Mouse (Mus musculus) neural tube, embryonic 15.5 days (tissue): ENCODE measurements around the gene Invs. TPM values are rescaled to one million over a fixed set of nuclear protein-coding genes. Genes with fewer than 3 reads are reported as not detected.
"Not testable (repeated sequence)": the region's sequence is repeated elsewhere in the genome, so short reads cannot be mapped to it uniquely, and the experiment has no call there.

ENCODE experiments used
- ATAC-seq: fragments of 200-750 bp; cut with Nextera tagmentation; 2 replicates; pipeline ENCODE4 v1.8.0; 2017; ENCODE audit warnings: mild to moderate bottlenecking, moderate TSS enrichment, moderate library complexity; ENCODE audit not compliant: low FRiP score
- H3K27ac ChIP-seq: fragments of 300-500 bp; sonication (generic); replicated peaks from 2 replicates; pipeline ENCODE4 v1.5.1; 2015; ENCODE audit warnings: mild to moderate bottlenecking, inconsistent platforms
- H3K27me3 ChIP-seq: fragments of 300-500 bp; sonication (generic); replicated peaks from 2 replicates; pipeline ENCODE4 v1.6.1; 2015; ENCODE audit warnings: inconsistent platforms
- H3K36me3 ChIP-seq: fragments of 300-500 bp; sonication (generic); 2 replicates; pipeline ENCODE4 v1.6.1; 2015; ENCODE audit warnings: inconsistent platforms
- H3K4me1 ChIP-seq: fragments of 300-500 bp; sonication (generic); 2 replicates; pipeline ENCODE4 v1.6.1; 2015; ENCODE audit warnings: inconsistent platforms
- H3K4me2 ChIP-seq: fragments of 300-500 bp; sonication (generic); 2 replicates; pipeline ENCODE4 v1.6.1; 2015; ENCODE audit warnings: inconsistent platforms, mild to moderate bottlenecking, moderate library complexity
- H3K4me3 ChIP-seq: fragments of 300-500 bp; sonication (generic); replicated peaks from 2 replicates; pipeline ENCODE4 v1.5.1; 2015; ENCODE audit warnings: mild to moderate bottlenecking, inconsistent platforms
- H3K9ac ChIP-seq: fragments of 300-500 bp; sonication (generic); replicated peaks from 2 replicates; pipeline ENCODE4 v1.6.1; 2015; ENCODE audit warnings: mild to moderate bottlenecking, inconsistent platforms
- H3K9me3 ChIP-seq: fragments of 300-500 bp; sonication (generic); replicated peaks from 2 replicates; pipeline ENCODE4 v1.6.1; 2016; ENCODE audit warnings: inconsistent platforms
- WGBS: fragments of 180-500 bp; shearing (Covaris S2); methylation state at CpG from one replicate; pipeline ENCODE4 v1.1.7; 2015; ENCODE audit warnings: mixed read lengths; 5-methylcytosine and 5-hydroxymethylcytosine counted together
- polyA plus RNA-seq: library from polyadenylated mRNA; unstranded; fragments of >200 nt; fragmentation: Nextera tagmentation; extraction: Ambion mirVana; gene quantifications from 2 replicates; pipeline ENCODE4 v1.2.1, GENCODE M21; 2015

Invs gene
- polyA plus RNA-seq, 1 experiment from 2014 or later: 7.0 TPM

DNA sequence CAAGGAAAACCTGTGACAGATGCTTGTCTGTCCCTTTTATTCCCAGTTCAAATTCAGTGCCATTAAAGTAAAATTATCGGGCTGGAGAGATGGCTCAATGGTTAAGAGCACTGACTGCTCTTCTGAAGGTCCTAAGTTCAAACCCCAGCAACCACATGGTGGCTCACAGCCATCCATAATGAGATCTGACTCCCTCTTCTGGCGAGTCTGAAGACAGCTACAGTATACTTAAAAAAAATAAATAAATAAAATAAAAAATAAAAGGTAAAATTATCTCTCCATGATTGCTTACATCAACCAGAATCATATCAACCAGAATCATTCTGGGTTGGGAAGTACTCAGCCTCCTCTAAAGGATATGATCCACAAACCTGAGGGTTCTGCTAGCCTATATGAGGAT lies 48.5 kb downstream of the Invs start:
- no peaks in the 10 kb centered on the region for H3K27me3 ChIP-seq
- H3K4me2 ChIP-seq: no peak overlapping the region
- no peak for ATAC-seq
- H3K4me3 ChIP-seq: no peak overlapping the region
- no peaks in the 10 kb centered on the region for H3K36me3 ChIP-seq
- H3K4me1 ChIP-seq: no peaks in the 10 kb centered on the region
- no peak overlapping the region for H3K27ac ChIP-seq
- no peaks in the 10 kb centered on the region for H3K9me3 ChIP-seq
- no peak overlapping the region for H3K9ac ChIP-seq
- 71% methylated on average over 2 of the region's 2 CpGs for WGBS

DNA sequence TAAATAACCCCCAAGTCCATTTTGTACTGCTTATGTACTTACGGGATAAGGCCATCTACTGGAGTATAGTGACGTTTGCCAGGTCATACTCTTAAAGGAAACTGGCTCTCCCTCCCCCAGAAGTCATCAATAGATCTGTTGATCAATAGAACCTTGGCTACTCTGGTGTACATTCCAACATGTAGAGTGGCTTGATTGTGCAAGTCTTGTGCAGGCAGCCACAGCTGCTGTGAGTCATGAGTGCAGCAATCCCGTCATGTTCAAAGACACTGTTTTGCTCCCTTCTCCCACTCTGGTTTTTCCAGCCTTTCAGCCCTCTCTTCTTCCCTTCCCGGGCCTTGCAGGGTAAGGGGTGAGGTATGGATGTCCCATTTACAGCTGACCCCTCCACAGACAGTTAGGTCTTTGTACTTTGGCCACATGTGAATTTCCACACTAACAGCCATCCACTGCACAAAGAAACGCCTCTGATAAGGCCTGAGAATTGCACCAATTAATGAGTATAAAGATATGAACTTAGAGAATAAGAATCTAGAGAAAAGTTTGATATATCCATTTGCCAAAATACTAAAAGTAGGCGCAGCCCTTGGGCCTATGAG lies 53.0 kb downstream of the Invs start:
- Histone ChIP-seq H3K27me3 (no peaks in the 10 kb centered on the region), H3K36me3 (no peaks in the 10 kb centered on the region), H3K4me2 (no peak overlapping the region), H3K4me3 (no peak overlapping the region), H3K27ac (no peak overlapping the region), H3K4me1 (0 out of 2 replicates have a peak, but pooled peaks cover 3% of the 10 kb centered on the region), H3K9ac (no peak overlapping the region), H3K9me3 (no peaks in the 10 kb centered on the region)
- no peak for ATAC-seq
- WGBS: 81% methylated on average over 6 of the region's 6 CpGs

DNA sequence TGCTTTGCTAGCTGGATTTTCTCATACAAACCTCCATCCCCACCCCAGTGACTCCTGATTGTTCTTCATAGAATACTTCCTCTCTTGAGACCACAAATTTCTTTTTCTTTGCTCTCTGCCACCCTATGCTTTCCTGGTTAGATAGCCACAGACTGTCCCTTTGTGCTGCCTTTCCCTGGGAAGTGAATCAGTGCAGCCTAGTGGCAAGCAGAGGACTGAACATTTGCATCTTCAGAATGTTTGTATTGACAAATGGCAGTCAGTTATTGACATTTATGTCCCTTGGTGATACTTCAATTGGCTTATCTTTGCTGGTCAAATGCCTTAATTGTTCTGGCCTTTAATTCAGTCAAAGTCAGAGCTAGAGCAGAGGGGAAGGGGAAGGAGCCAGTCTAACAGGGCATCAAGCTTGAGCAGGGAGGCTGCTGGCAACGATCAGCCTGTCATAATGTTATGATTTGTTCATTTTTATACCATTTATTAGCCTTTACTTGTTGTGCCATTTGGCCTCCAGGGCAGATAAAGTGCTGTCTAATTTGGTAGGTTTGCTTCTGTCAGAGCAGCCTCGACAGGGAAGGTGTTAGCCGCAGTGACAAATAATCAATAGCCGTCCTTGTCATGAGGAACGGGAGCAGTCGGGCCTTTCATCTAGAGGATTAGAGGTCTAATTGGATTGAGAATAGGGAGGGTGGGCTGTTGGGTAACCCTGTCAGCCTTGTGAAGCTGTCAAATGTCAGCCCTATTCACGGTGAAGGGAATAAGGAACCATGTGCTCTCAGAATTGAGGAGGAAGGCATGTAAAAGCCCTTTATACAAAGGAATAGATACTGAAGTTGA lies 55.6 kb downstream of the Invs start:
- 0 out of 2 replicates have a peak, but pooled peaks cover 3% of the 10 kb centered on the region for H3K4me1 ChIP-seq
- H3K36me3 ChIP-seq: no peaks in the 10 kb centered on the region
- no peak for ATAC-seq
- no peak overlapping the region for H3K4me2 ChIP-seq
- no peak overlapping the region for H3K4me3 ChIP-seq
- H3K9ac ChIP-seq: no peak overlapping the region
- no peak overlapping the region for H3K27ac ChIP-seq
- no peaks in the 10 kb centered on the region for H3K27me3 ChIP-seq
- H3K9me3 ChIP-seq: no peaks in the 10 kb centered on the region
- WGBS: 28% methylated on average over 7 of the region's 7 CpGs

DNA sequence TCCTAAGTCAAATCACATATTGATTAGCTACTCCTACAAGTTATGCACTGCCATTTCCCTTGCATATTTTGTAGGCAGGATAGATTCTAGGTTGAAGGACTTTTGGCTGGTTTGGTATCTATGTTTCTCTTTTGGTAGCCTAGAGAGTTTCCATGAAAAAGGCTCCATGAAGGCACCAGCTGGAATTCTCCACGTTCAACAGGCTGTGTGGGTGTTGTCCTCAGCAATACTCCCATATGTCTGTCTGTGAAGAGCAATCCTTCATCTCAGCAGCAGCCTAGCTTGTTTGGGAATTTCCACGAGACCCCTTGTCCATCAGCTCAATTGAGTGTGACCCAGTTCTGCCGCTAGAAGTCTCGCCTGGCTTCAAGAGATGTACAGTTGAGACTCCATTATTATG lies 63.1 kb downstream of the Invs start:
- Histone ChIP-seq H3K36me3 (no peaks in the 10 kb centered on the region), H3K27ac (no peak overlapping the region), H3K4me2 (no peak overlapping the region), H3K4me1 (no peaks in the 10 kb centered on the region), H3K27me3 (no peaks in the 10 kb centered on the region), H3K9me3 (no peaks in the 10 kb centered on the region), H3K4me3 (no peak overlapping the region), H3K9ac (no peak overlapping the region)
- 83% methylated on average over 4 of the region's 4 CpGs for WGBS
- no peak for ATAC-seq

DNA sequence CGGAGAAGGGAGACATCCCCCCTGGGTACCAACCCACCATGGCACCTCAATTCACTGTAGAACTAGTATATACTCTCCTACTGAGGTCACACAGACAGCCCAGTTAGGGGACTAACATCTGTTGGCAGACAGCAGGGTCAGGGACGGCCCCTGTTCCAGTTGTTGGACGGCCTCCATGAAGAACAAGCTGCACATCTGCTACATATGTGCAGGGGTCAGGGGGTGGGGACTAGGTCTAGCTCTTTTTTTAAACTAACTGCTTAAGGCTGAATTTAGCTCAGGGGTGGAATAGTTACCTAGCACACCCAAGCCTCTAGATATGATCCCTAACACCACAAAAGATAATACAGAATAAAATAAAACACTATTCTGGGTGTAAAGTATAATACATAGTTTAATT lies 82.8 kb downstream of the Invs start:
- Histone ChIP-seq H3K9me3 (no peaks in the 10 kb centered on the region), H3K9ac (no peak overlapping the region), H3K4me3 (no peak overlapping the region), H3K27me3 (no peaks in the 10 kb centered on the region), H3K4me1 (no peaks in the 10 kb centered on the region), H3K27ac (no peak overlapping the region), H3K4me2 (no peak overlapping the region), H3K36me3 (no peaks in the 10 kb centered on the region)
- no peak for ATAC-seq
- 79% methylated on average over 3 of the region's 3 CpGs for WGBS

DNA sequence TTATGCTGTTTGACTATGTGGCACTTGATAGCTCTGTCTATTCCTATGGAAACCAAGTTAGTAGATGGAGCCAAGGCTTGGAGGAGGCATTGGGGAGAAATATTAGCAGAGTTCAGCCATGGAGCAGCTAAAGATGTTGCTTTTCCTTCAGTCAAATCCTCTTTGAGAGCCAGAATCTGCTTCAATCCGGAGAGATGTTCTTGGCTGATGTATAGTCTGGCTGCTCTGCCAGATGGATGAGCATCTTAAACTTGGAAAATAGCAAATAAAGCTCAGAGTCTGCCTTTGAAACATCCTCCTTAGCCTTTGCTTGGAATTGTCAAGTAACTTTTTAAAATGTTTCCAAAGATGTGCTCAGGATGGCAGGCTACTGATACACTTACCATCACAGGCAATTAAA lies 91.5 kb downstream of the Invs start:
- no peak for ATAC-seq
- Histone ChIP-seq H3K4me1 (no peaks in the 10 kb centered on the region), H3K4me3 (no peak overlapping the region), H3K4me2 (no peak overlapping the region), H3K9me3 (no peaks in the 10 kb centered on the region), H3K27ac (no peak overlapping the region), H3K36me3 (no peaks in the 10 kb centered on the region), H3K9ac (no peak overlapping the region), H3K27me3 (no peaks in the 10 kb centered on the region)
- WGBS: 59% methylated on average over 1 of the region's 1 CpGs

DNA sequence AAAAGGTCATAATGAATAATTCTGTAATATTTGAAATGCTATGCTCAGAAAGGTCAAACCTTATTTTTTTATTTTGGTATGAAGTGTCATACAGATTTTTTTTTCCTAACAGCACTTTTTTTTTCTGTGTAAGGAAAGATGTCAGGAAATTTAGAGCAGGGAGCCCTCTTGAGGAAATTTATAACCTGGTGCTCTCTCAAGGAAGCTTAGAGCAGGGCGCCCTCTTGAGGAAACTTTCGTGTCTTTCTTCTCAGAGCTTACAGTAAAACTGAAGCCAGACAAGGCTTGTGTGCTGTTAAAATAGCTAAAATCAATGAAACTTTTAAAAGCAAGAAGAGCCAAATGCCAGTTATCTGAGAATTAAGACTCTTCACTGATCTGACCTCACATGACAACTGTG lies 101.4 kb downstream of the Invs start:
- Histone ChIP-seq H3K9ac (no peak overlapping the region), H3K4me2 (no peak overlapping the region), H3K9me3 (no peaks in the 10 kb centered on the region), H3K27me3 (no peaks in the 10 kb centered on the region), H3K36me3 (no peaks in the 10 kb centered on the region), H3K27ac (no peak overlapping the region), H3K4me3 (no peak overlapping the region), H3K4me1 (no peaks in the 10 kb centered on the region)
- WGBS: 3% methylated on average over 2 of the region's 2 CpGs
- ATAC-seq: no peak

DNA sequence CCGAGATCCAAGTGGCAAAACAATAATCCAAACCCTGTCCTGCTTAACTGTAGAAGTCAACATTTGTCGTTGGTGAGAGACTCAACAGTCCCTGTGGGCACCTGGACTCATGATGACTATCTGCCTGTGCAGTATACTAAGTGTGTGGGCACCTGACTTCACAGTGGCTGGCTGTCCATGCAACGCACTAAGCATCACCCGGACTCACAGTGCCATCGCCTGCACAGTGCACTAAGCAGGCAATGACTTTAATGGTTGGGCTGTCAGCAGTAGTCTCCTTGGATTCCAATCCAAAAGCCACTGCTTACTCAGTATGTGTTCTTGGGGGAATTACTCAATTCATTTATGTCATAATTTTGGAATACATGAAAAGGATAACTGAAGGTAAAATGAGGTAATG lies 102.9 kb downstream of the Invs start:
- Histone ChIP-seq H3K27me3 (no peaks in the 10 kb centered on the region), H3K4me3 (no peak overlapping the region), H3K9me3 (no peaks in the 10 kb centered on the region), H3K4me2 (no peak overlapping the region), H3K27ac (no peak overlapping the region), H3K36me3 (no peaks in the 10 kb centered on the region), H3K4me1 (no peaks in the 10 kb centered on the region), H3K9ac (no peak overlapping the region)
- 87% methylated on average over 5 of the region's 5 CpGs for WGBS
- ATAC-seq: no peak

DNA sequence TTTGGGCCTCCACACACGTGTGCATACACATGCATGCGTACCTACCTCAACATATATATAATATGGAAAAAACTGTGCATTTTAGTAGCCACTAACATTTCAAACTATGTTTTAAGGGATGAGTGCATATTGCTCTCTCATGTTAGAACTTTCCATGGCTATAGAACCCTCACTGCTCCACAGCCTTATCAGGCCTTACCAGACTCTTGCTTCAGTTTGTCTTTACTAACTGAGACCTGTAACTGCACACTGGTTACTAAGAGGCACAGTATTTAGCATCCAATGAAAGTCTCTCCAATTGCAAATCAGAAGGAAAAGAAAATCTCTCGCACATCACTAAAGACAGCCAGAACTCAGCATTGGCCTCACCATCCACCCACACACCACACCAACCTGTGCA lies 117.4 kb downstream of the Invs start:
- H3K4me3 ChIP-seq: no peak overlapping the region
- H3K4me1 ChIP-seq: no peaks in the 10 kb centered on the region
- no peak overlapping the region for H3K9ac ChIP-seq
- no peaks in the 10 kb centered on the region for H3K9me3 ChIP-seq
- ATAC-seq: no peak
- WGBS: 95% methylated on average over 3 of the region's 3 CpGs
- peaks cover 5% of the 10 kb centered on the region; the same call in 1 of the 2 replicates for H3K36me3 ChIP-seq
- no peaks in the 10 kb centered on the region for H3K27me3 ChIP-seq
- H3K4me2 ChIP-seq: no peak overlapping the region
- no peak overlapping the region for H3K27ac ChIP-seq

DNA sequence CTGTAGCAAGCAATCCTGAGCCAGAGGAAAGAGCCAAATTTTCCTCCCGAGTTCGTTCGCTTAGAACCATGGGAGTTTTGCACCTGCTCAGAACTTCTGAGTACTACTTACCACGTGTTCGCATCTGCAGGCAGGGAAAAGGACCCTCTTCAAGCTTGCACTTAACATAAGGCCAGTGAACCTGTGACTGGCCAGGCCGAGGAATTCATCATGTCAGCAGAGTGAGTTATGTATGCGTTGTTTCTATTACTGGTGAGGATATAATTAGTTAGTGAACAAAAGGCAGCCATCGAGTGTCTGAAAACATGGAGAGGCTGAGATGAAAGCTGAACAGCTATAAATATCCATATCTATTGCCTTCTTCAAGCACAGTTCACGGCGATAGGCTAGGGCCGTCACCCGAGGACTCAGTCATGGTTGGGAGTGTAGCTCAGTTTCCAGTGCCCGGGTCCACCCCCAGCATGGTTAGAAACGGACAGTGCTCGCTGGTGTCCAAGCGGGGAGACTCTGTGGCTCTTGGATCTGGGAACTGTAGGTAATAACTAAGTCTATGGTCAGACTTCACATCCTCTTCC lies 123.6 kb downstream of the Invs start:
- no peak overlapping the region for H3K9ac ChIP-seq
- no peak for ATAC-seq
- H3K4me2 ChIP-seq: no peak overlapping the region
- H3K27me3 ChIP-seq: no peaks in the 10 kb centered on the region
- H3K4me3 ChIP-seq: no peak overlapping the region
- no peaks in the 10 kb centered on the region for H3K4me1 ChIP-seq
- no peaks in the 10 kb centered on the region for H3K9me3 ChIP-seq
- 57% methylated on average over 16 of the region's 16 CpGs for WGBS
- H3K36me3 ChIP-seq: 0 out of 2 replicates have a peak, but pooled peaks cover under 1% of the 10 kb centered on the region
- H3K27ac ChIP-seq: no peak overlapping the region

DNA sequence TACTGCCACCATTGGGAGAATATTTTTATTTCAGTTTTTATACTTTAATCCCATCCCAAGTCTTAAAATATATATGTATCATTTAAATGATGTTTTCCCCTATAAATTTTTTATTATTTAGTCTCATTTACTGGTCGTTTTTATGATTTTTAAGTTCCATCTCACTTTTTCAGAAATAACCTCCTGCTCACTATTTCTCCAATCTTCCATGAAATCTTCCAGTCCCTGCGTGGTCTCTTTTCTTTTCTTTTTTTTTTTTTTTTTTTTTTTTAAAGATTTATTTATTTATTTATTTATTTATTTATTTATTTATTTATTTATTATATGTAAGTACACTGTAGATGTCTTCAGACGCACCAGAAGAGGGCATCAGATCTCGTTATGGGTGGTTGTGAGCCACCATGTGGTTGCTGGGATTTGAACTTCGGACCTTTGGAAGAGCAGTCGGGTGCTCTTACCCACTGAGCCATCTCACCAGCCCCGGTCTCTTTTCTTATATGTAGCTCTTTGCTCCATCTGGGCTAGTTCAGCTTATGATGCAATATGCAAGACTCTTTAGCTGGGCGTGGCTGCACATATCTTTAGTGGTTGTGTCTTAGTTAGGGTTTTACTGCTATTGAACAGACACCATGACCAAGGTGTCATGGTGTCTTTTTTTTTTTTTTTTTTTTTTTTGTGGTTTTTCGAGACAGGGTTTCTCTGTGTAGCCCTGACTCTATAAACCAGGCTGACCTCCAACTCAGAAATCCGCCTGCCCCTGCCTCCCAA lies 126.3 kb downstream of the Invs start:
- not testable (repeated sequence) for H3K4me2 ChIP-seq, H3K27me3 ChIP-seq, H3K9me3 ChIP-seq, H3K9ac ChIP-seq, ATAC-seq, H3K36me3 ChIP-seq, H3K4me1 ChIP-seq, H3K27ac ChIP-seq, H3K4me3 ChIP-seq
- 93% methylated on average over 8 of the region's 10 CpGs for WGBS
